8 mouse cellular contexts compared by ENCODE assay signal in genomic region chr1:74303509-74304338, GRCm38 (mm10). TPM values are rescaled to one million over a fixed set of nuclear protein-coding genes. Genes with fewer than 3 reads are reported as not detected.
DNase-seq lines count a peak whose midpoint lies in the region; ATAC-seq and TF ChIP-seq lines count a peak whose summit lies in the region.

No protein-coding gene starts in this region.

- peak overlapping the region; percentile 50 for H3K4me3 ChIP-seq in hindbrain, postnatal 0 days (ENCODE audit: low read length)
- H3K4me3 ChIP-seq in limb, embryonic 12.5 days (replicated peaks): peak overlapping the region; percentile 67
- H3K4me3 ChIP-seq in midbrain, embryonic 11.5 days (ENCODE audit: low read depth, low read length): peak overlapping the region; percentile 45

- peak overlapping the region; percentile 52 for H3K9ac ChIP-seq in hindbrain, postnatal 0 days (replicated peaks; ENCODE audit: low read length)
- H3K9ac ChIP-seq in limb, embryonic 12.5 days (replicated peaks): peak overlapping the region; percentile 79
- peak overlapping the region; percentile 67 for H3K9ac ChIP-seq in midbrain, embryonic 11.5 days (ENCODE audit: low read length)

- WGBS in hindbrain, postnatal 0 days: 4% methylated on average over 55 of the region's 56 CpGs
- under 1% methylated on average over 56 of the region's 56 CpGs for WGBS in limb, embryonic 12.5 days
- WGBS in midbrain, embryonic 11.5 days: 1% methylated on average over 52 of the region's 56 CpGs

- TF ChIP-seq CTCF in hindbrain, postnatal 0 days (IDR thresholded peaks at IDR 0.05; ENCODE audit: low read depth): no peak

- intact Hi-C loops in gastrocnemius, postnatal 14 days (cut with DNase I; ENCODE audit: low total_unique reads): no loop called here

- no peaks in the 10 kb centered on the region for H3K27me3 ChIP-seq in hindbrain, postnatal 0 days (ENCODE audit: insufficient read depth, low read length)
- H3K27me3 ChIP-seq in limb, embryonic 12.5 days: no peaks in the 10 kb centered on the region
- peaks cover 3% of the 10 kb centered on the region for H3K27me3 ChIP-seq in midbrain, embryonic 11.5 days (ENCODE audit: control insufficient read depth, insufficient read depth, low read length)

- H3K4me2 ChIP-seq in hindbrain, postnatal 0 days (ENCODE audit: low read depth, low read length): peak overlapping the region; percentile 64
- peak overlapping the region; percentile 79 for H3K4me2 ChIP-seq in limb, embryonic 12.5 days
- H3K4me2 ChIP-seq in midbrain, embryonic 11.5 days: peak overlapping the region; percentile 88

- peak; percentile 66 for DNase-seq in layer of hippocampus, adult 11-12 months (ENCODE audit: low spot score)
- no peak for DNase-seq in layer of hippocampus, adult 9-10 months (ENCODE audit: low spot score)
- DNase-seq in cerebellum, postnatal 36 days: peak; percentile 36 to 57
- DNase-seq in gastrocnemius, postnatal 14 days: peak; percentile 86
- peak; percentile 49 for DNase-seq in hindbrain, postnatal 0 days (ENCODE audit: low spot score)
- DNase-seq in midbrain, embryonic 11.5 days (ENCODE audit: low spot score, missing footprints): peak; percentile 94
- peak; percentile 39 to 62 for DNase-seq in spleen, adult 18-20 months

- no peaks in the 10 kb centered on the region for H3K9me3 ChIP-seq in hindbrain, postnatal 0 days (ENCODE audit: low read length)
- H3K9me3 ChIP-seq in limb, embryonic 12.5 days: no peaks in the 10 kb centered on the region
- no peaks in the 10 kb centered on the region for H3K9me3 ChIP-seq in midbrain, embryonic 11.5 days (ENCODE audit: control insufficient read depth, low read length)

- H3K36me3 ChIP-seq in hindbrain, postnatal 0 days (ENCODE audit: insufficient read depth, low read length): no peaks in the 10 kb centered on the region
- no peaks in the 10 kb centered on the region for H3K36me3 ChIP-seq in limb, embryonic 12.5 days
- H3K36me3 ChIP-seq in midbrain, embryonic 11.5 days (ENCODE audit: control insufficient read depth, insufficient read depth, low read length): no peaks in the 10 kb centered on the region

- H3K4me1 ChIP-seq in hindbrain, postnatal 0 days (ENCODE audit: insufficient read depth, low read length): peaks cover 7% of the 10 kb centered on the region; the same call in 1 of the 2 replicates
- H3K4me1 ChIP-seq in limb, embryonic 12.5 days (replicated peaks): peaks cover 15% of the 10 kb centered on the region
- peaks cover 8% of the 10 kb centered on the region for H3K4me1 ChIP-seq in midbrain, embryonic 11.5 days (ENCODE audit: control insufficient read depth, insufficient read depth, low read length)

- peak overlapping the region; percentile 75 for H3K27ac ChIP-seq in hindbrain, postnatal 0 days
- H3K27ac ChIP-seq in limb, embryonic 12.5 days: peak overlapping the region; percentile 91
- H3K27ac ChIP-seq in midbrain, embryonic 11.5 days (ENCODE audit: low read depth, low read length): no peak overlapping the region

- peak; percentile 85 for ATAC-seq in hindbrain, postnatal 0 days
- ATAC-seq in limb, embryonic 12.5 days (ENCODE audit: insufficient number of reproducible peaks, insufficient read depth, low FRiP score, low TSS enrichment, low read depth): peak; percentile 80
- ATAC-seq in midbrain, embryonic 11.5 days (ENCODE audit: low FRiP score): peak; percentile 80

RNA-seq across cellular contexts. Expression of gene Tmbim1, which starts 1.7 kb away (rescaled TPM):
- total RNA-seq in gastrocnemius, postnatal 14 days (2021): 10 to 100 TPM; 32.4 to 39.8 TPM
- 16.4 and 17.5 TPM in 2 replicates for total RNA-seq in hindbrain, postnatal 0 days (2014; rRNA removed)
- polyA plus RNA-seq in hindbrain, postnatal 0 days (2015; fragmentation: Nextera tagmentation; extraction: Ambion mirVana): 14.8 and 16.5 TPM in 2 replicates
- 18.0 and 18.9 TPM in 2 replicates for polyA plus RNA-seq in limb, embryonic 12.5 days (2016; fragmentation: Nextera tagmentation; extraction: Ambion mirVana)
- polyA plus RNA-seq in midbrain, embryonic 11.5 days (2014; fragmentation: Nextera tagmentation; extraction: Ambion mirVana): 6.4 and 7.0 TPM in 2 replicates

RNA-seq across cellular contexts. Expression of gene Pnkd, which starts 19.0 kb away (rescaled TPM):
- 10 to 100 TPM; 59.8 to 72.1 TPM for total RNA-seq in gastrocnemius, postnatal 14 days (2021)
- 102 and 113 TPM in 2 replicates for total RNA-seq in hindbrain, postnatal 0 days (2014; rRNA removed)
- 143 TPM in 2 replicates for polyA plus RNA-seq in hindbrain, postnatal 0 days (2015; fragmentation: Nextera tagmentation; extraction: Ambion mirVana)
- 106 TPM in 2 replicates for polyA plus RNA-seq in limb, embryonic 12.5 days (2016; fragmentation: Nextera tagmentation; extraction: Ambion mirVana)
- 83.9 and 84.6 TPM in 2 replicates for polyA plus RNA-seq in midbrain, embryonic 11.5 days (2014; fragmentation: Nextera tagmentation; extraction: Ambion mirVana)

RNA-seq across cellular contexts. Expression of gene Aamp, which starts 19.2 kb away (rescaled TPM):
- total RNA-seq in gastrocnemius, postnatal 14 days (2021): 10 to 100 TPM; 76.7 to 77.5 TPM
- 131 and 161 TPM in 2 replicates for total RNA-seq in hindbrain, postnatal 0 days (2014; rRNA removed)
- 212 and 219 TPM in 2 replicates for polyA plus RNA-seq in hindbrain, postnatal 0 days (2015; fragmentation: Nextera tagmentation; extraction: Ambion mirVana)
- polyA plus RNA-seq in limb, embryonic 12.5 days (2016; fragmentation: Nextera tagmentation; extraction: Ambion mirVana): 202 and 212 TPM in 2 replicates
- 175 and 186 TPM in 2 replicates for polyA plus RNA-seq in midbrain, embryonic 11.5 days (2014; fragmentation: Nextera tagmentation; extraction: Ambion mirVana)

RNA-seq across cellular contexts. Expression of gene Gpbar1, which starts 25.4 kb away (rescaled TPM):
- total RNA-seq in gastrocnemius, postnatal 14 days (2021): not detected
- not detected in 2 replicates for total RNA-seq in hindbrain, postnatal 0 days (2014; rRNA removed)
- polyA plus RNA-seq in hindbrain, postnatal 0 days (2015; fragmentation: Nextera tagmentation; extraction: Ambion mirVana): 0.16 TPM in 1 of 2 replicates, not detected in the other
- polyA plus RNA-seq in limb, embryonic 12.5 days (2016; fragmentation: Nextera tagmentation; extraction: Ambion mirVana): 0.19 TPM in 1 of 2 replicates, not detected in the other
- polyA plus RNA-seq in midbrain, embryonic 11.5 days (2014; fragmentation: Nextera tagmentation; extraction: Ambion mirVana): 0.15 TPM in 1 of 2 replicates, not detected in the other

RNA-seq across cellular contexts. Expression of gene Catip, which starts 58.2 kb away (rescaled TPM):
- total RNA-seq in gastrocnemius, postnatal 14 days (2021): under 1 TPM; 0.10 to 0.20 TPM
- total RNA-seq in hindbrain, postnatal 0 days (2014; rRNA removed): 0.75 and 1.9 TPM in 2 replicates
- 1.8 and 2.6 TPM in 2 replicates for polyA plus RNA-seq in hindbrain, postnatal 0 days (2015; fragmentation: Nextera tagmentation; extraction: Ambion mirVana)
- 1.5 and 1.6 TPM in 2 replicates for polyA plus RNA-seq in limb, embryonic 12.5 days (2016; fragmentation: Nextera tagmentation; extraction: Ambion mirVana)
- 0.05 and 0.22 TPM in 2 replicates for polyA plus RNA-seq in midbrain, embryonic 11.5 days (2014; fragmentation: Nextera tagmentation; extraction: Ambion mirVana)
